Mouse (Mus musculus) myocyte (in vitro differentiated cells): Measurements from ENCODE around the gene Timp3.

Source experiments
- CEBPB ChIP-seq: IDR thresholded peaks from 2 replicates; pipeline ENCODE4 v1.6.1; 2011; ENCODE audit warnings: mild to moderate bottlenecking, moderate library complexity; ENCODE audit not compliant: poor library complexity, insufficient read depth, severe bottlenecking
- MAX ChIP-seq: IDR thresholded peaks from one replicate; pipeline ENCODE4 v1.6.1; 2011; ENCODE audit warnings: low read depth, mild to moderate bottlenecking, control low read depth
- MYOG ChIP-seq, 3 experiments: IDR thresholded peaks; one replicate each; pipeline ENCODE4 v1.6.1; 2011; ENCODE audit warnings: control low read depth in 2 of 3, low read depth in 2 of 3, mild to moderate bottlenecking in 2 of 3; ENCODE audit not compliant: insufficient read length in 2 of 3, control insufficient read depth in 1 of 3, insufficient read depth in 1 of 3
- POLR2A ChIP-seq: IDR thresholded peaks from one replicate; pipeline ENCODE4 v1.6.1; 2011; ENCODE audit warnings: low read depth, mild to moderate bottlenecking, control low read depth, moderate library complexity; ENCODE audit not compliant: insufficient read length
- POLR2AphosphoS2 ChIP-seq: IDR thresholded peaks from one replicate; pipeline ENCODE4 v1.6.1; 2011; ENCODE audit warnings: low read depth, control low read depth; ENCODE audit not compliant: insufficient read length
- SRF ChIP-seq: IDR thresholded peaks from one replicate; pipeline ENCODE4 v1.6.1; 2011; ENCODE audit warnings: low read depth; ENCODE audit not compliant: control insufficient read depth, insufficient read length
- TCF3 ChIP-seq: IDR thresholded peaks from one replicate; pipeline ENCODE4 v1.6.1; 2011; ENCODE audit warnings: low read depth, control low read depth; ENCODE audit not compliant: insufficient read length
- USF1 ChIP-seq: IDR thresholded peaks from one replicate; pipeline ENCODE4 v1.6.1; 2011; ENCODE audit warnings: low read depth, mild to moderate bottlenecking, control low read depth, moderate library complexity

DNA sequence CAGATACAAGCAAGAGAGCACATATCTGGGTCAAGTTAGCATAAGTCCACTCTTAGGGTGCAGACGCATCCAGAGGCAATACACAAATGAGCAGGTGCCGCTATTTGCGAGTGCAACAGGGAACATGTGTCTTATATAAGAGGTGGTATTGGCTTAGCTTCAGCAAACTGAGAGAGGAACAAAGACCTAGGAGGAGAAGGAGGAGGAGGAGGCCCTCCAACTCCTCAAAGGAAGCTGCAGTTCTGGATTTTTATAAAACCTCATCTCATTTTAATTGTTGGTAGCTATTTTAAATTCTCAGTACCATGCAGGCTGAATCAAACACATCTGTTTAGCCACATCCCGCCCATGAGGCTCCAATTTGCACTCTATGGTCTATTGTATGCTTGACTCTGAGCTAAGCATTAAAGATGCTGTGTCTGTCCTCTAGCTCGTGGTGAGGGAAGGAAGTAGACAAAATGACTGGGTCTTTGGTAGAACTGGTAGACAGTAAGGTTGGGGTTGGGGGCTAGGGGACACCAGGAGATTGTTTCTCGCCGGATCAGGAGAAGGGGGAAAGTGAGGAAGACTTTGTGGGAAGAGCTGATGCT is 20.5 kb upstream of the Timp3 start:
- TF ChIP-seq CEBPB (no peak), POLR2A (no peak), POLR2AphosphoS2 (no peak), MYOG (IDR thresholded peaks at IDR 0.05; ENCODE audit: control insufficient read depth in 1 of 3, insufficient read depth in 1 of 3, insufficient read length in 2 of 3, low read depth in 2 of 3) (no peak), USF1 (no peak), SRF (no peak), TCF3 (no peak), MAX (no peak)
